In genomic region chr2:6349256-6350092, GRCm38 (mm10) we compare ENCODE assay signal across 8 mouse cellular contexts. TPM values are rescaled to one million over a fixed set of nuclear protein-coding genes. Genes with fewer than 3 reads are reported as not detected.
A peak's percentile ranks its signal among the peaks of the same experiment; 100 is the strongest.
DNase-seq lines count a peak whose midpoint lies in the region; ATAC-seq lines count a peak whose summit lies in the region.

No protein-coding gene starts in this region.

- peaks cover 46% of the 10 kb centered on the region for H3K4me1 ChIP-seq in kidney, embryonic 15.5 days
- H3K4me1 ChIP-seq in forebrain, embryonic 14.5 days (ENCODE audit: control insufficient read depth, insufficient read depth, low read length): peaks cover 15% of the 10 kb centered on the region
- H3K4me1 ChIP-seq in heart, embryonic 10.5 days: peaks cover 32% of the 10 kb centered on the region

- H3K9me3 ChIP-seq in kidney, embryonic 15.5 days (replicated peaks): no peaks in the 10 kb centered on the region; the same call in 1 of the 2 replicates
- no peaks in the 10 kb centered on the region for H3K9me3 ChIP-seq in forebrain, embryonic 14.5 days (replicated peaks; ENCODE audit: control insufficient read depth, low read length)
- H3K9me3 ChIP-seq in heart, embryonic 10.5 days: no peaks in the 10 kb centered on the region

- no peak overlapping the region for H3K4me2 ChIP-seq in kidney, embryonic 15.5 days
- H3K4me2 ChIP-seq in forebrain, embryonic 14.5 days (ENCODE audit: low read length): no peak overlapping the region

- ATAC-seq in kidney, embryonic 15.5 days (replicated peaks; ENCODE audit: low FRiP score): 0 out of 2 replicates have a peak, but pooled peaks have one; percentile 34
- peak; percentile 94 for ATAC-seq in forebrain, embryonic 14.5 days
- peak; percentile 75 for ATAC-seq in megakaryocyte-erythroid progenitor cell, adult 5-6 weeks (replicated peaks; ENCODE audit: low FRiP score, low TSS enrichment, poor library complexity, severe bottlenecking)

- no peak overlapping the region for H3K27ac ChIP-seq in kidney, embryonic 15.5 days
- peak overlapping the region; percentile 23; the same call in 1 of the 2 replicates for H3K27ac ChIP-seq in forebrain, embryonic 14.5 days (ENCODE audit: low read depth, low read length)
- H3K27ac ChIP-seq in heart, embryonic 10.5 days: no peak overlapping the region

- H3K36me3 ChIP-seq in kidney, embryonic 15.5 days: peaks cover 9% of the 10 kb centered on the region; the same call in 1 of the 2 replicates
- H3K36me3 ChIP-seq in forebrain, embryonic 14.5 days (ENCODE audit: control insufficient read depth, insufficient read depth, low read length): no peaks in the 10 kb centered on the region
- H3K36me3 ChIP-seq in heart, embryonic 10.5 days: peaks cover 13% of the 10 kb centered on the region

- 72% methylated on average over 11 of the region's 11 CpGs for WGBS in kidney, embryonic 15.5 days
- 63% methylated on average over 11 of the region's 11 CpGs for WGBS in forebrain, embryonic 14.5 days
- WGBS in heart, embryonic 10.5 days: 80% methylated on average over 11 of the region's 11 CpGs

- no peak overlapping the region for H3K9ac ChIP-seq in kidney, embryonic 15.5 days
- no peak overlapping the region for H3K9ac ChIP-seq in forebrain, embryonic 14.5 days (ENCODE audit: low read length)

- H3K4me3 ChIP-seq in kidney, embryonic 15.5 days (replicated peaks): no peak overlapping the region
- no peak overlapping the region for H3K4me3 ChIP-seq in forebrain, embryonic 14.5 days (ENCODE audit: low read depth, low read length)
- H3K4me3 ChIP-seq in heart, embryonic 10.5 days: no peak overlapping the region

- no peaks in the 10 kb centered on the region for H3K27me3 ChIP-seq in kidney, embryonic 15.5 days
- no peaks in the 10 kb centered on the region for H3K27me3 ChIP-seq in forebrain, embryonic 14.5 days (replicated peaks; ENCODE audit: control insufficient read depth, insufficient read depth, low read length)
- no peaks in the 10 kb centered on the region for H3K27me3 ChIP-seq in heart, embryonic 10.5 days (ENCODE audit: insufficient read depth, poor library complexity, severe bottlenecking)

- DNase-seq in kidney, adult 11 months: no peak
- DNase-seq in brain, adult 2 months (ENCODE audit: low read depth, low spot score): peak; percentile 66
- DNase-seq in forebrain, embryonic 14.5 days (ENCODE audit: low spot score): peak; percentile 83
- DNase-seq in ovary, adult 18-20 months (ENCODE audit: low spot score): no peak
- no peak for DNase-seq in T-cell, adult 2 months (ENCODE audit: low spot score)
- no peak for DNase-seq in heart, embryonic 10.5 days (ENCODE audit: low spot score)

RNA-seq across cellular contexts. Expression of gene Usp6nl, which starts 27.0 kb away (rescaled TPM):
- 9.4 TPM in 2 replicates for polyA plus RNA-seq in kidney, embryonic 15.5 days (2015; fragmentation: Nextera tagmentation; extraction: Ambion mirVana)
- polyA plus RNA-seq in forebrain, embryonic 14.5 days (2014; fragmentation: Nextera tagmentation; extraction: Ambion mirVana): 6.6 and 9.8 TPM in 2 replicates
- total RNA-seq in megakaryocyte-erythroid progenitor cell, adult 5-6 weeks (2014; fragmentation: Nextera tagmentation): 38.6 and 43.4 TPM in 2 replicates
- total RNA-seq in megakaryocyte-erythroid progenitor cell, adult 5-6 weeks (2017): 31.8 and 53.7 TPM in 2 replicates
- polyA plus RNA-seq in heart, embryonic 10.5 days (2016; fragmentation: Nextera tagmentation; extraction: Ambion mirVana): 6.5 and 8.9 TPM in 2 replicates

Comparison
In these comparisons a context has a peak if more than half of its experiments do, and no peak if none do; other contexts are left out.
1. ATAC-seq: peak in every context shown above with its lines; median percentile 94 in forebrain, embryonic 14.5 days; 75 in megakaryocyte-erythroid progenitor cell, adult 5-6 weeks; 34 in kidney, embryonic 15.5 days.
2. DNase-seq: peak in brain, adult 2 months (single experiment) and forebrain, embryonic 14.5 days (single experiment); none in kidney, adult 11 months (single experiment), ovary, adult 18-20 months (single experiment), T-cell, adult 2 months (single experiment) and heart, embryonic 10.5 days (single experiment).